Mouse (Mus musculus) kidney, adult 2 months (tissue): ENCODE measurements around the gene Kcnip4. TPM values are rescaled to one million over a fixed set of nuclear protein-coding genes. Genes with fewer than 3 reads are reported as not detected.
A peak's percentile ranks its signal among the peaks of the same experiment; 100 is the strongest.

Source experiments
- DNase-seq: peaks from one replicate; pipeline ENCODE4 v3.0.0; 2021
- H3K27ac ChIP-seq: fragments of 200-500 bp; 2 replicates; pipeline ENCODE4 v1.5.1; 2012; ENCODE audit warnings: low read depth, low read length, control low read depth, inconsistent platforms; ENCODE audit not compliant: insufficient read depth
- H3K27me3 ChIP-seq: fragments of 200-500 bp; replicated peaks from 2 replicates; pipeline ENCODE4 v1.6.1; 2012; ENCODE audit warnings: mild to moderate bottlenecking, moderate library complexity, low read length, inconsistent platforms; ENCODE audit not compliant: control insufficient read depth, insufficient read depth
- H3K36me3 ChIP-seq: fragments of 200-500 bp; 2 replicates; pipeline ENCODE4 v1.6.1; 2012; ENCODE audit warnings: mild to moderate bottlenecking, moderate library complexity, low read length, inconsistent platforms; ENCODE audit not compliant: control insufficient read depth, insufficient read depth
- H3K4me1 ChIP-seq: fragments of 200-500 bp; 2 replicates; pipeline ENCODE4 v1.6.1; 2011; ENCODE audit warnings: low read length; ENCODE audit not compliant: control insufficient read depth, insufficient read depth
- H3K4me3 ChIP-seq: fragments of 200-500 bp; 2 replicates; pipeline ENCODE4 v1.5.1; 2011; ENCODE audit warnings: mild to moderate bottlenecking, low read depth, low read length, control low read depth; ENCODE audit not compliant: insufficient read depth
- CTCF ChIP-seq: fragments of 200-500 bp; conservative IDR thresholded peaks from 2 replicates; pipeline ENCODE4 v1.5.1; 2011; ENCODE audit warnings: low read depth, mild to moderate bottlenecking, control low read depth, low read length, moderate library complexity, mixed read lengths; ENCODE audit not compliant: insufficient read depth, insufficient read length
- POLR2A ChIP-seq: fragments of 200-500 bp; IDR thresholded peaks from one replicate; pipeline ENCODE4 v1.6.1; 2011; ENCODE audit warnings: low read depth, low read length, control low read depth
- WGBS: fragments of 180-500 bp; shearing (Covaris S2); methylation state at CpG from one replicate; pipeline ENCODE4 v1.1.7; 2018; 5-methylcytosine and 5-hydroxymethylcytosine counted together
- polyA plus RNA-seq: library from polyadenylated mRNA; depleted of rRNA; stranded (reverse); fragments of >200 nt; gene quantifications from 2 replicates; pipeline ENCODE4 v1.2.3, GENCODE M21; 2012

Gene Kcnip4
- polyA plus RNA-seq, 1 experiment: 0.13 TPM

DNA sequence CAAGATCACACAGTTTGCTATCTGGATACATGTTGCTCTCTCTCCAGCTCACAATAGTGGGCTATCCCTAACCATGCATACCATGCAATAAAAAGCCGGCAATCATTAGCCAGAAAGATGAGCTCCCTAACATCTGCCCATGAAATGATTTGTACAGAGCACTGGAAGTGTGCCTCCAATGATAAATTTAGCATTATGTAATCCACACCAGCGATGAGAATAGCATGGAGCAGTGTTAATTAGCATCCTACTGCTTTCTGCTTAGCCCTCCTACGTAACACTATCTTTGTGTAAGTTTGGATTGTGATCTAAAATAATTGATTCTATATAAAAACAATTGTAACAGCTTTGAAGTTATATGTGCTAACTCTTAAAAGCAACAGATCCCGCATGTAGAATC lies 268.7 kb downstream of the Kcnip4 start:
- WGBS: 63% methylated on average over 4 of the region's 4 CpGs
- TF ChIP-seq CTCF: no peak
- no peak for TF ChIP-seq POLR2A
- no peak for DNase-seq

DNA sequence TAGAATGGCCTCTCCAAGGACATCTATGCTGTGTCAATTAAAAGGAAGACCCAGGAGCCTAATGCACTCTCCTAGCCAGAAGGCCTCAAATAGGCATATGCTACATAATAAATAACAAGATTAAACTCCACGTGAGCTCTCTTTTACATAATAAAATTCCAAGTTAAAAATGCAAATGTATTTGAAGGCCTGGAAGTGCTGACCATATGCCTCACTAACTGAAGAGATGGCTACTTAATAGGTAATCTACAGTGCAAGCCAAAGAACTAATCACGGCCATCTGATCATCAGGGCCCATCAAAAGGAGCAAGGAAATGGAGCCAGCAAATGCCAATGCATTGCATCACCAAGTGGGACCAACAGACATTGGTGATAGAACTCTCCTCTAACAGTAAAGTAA lies 277.6 kb downstream of the Kcnip4 start:
- H3K27me3 ChIP-seq: no peaks in the 10 kb centered on the region
- WGBS: 52% methylated on average over 2 of the region's 2 CpGs
- H3K4me1 ChIP-seq: no peaks in the 10 kb centered on the region
- H3K27ac ChIP-seq: no peak overlapping the region
- H3K4me3 ChIP-seq: no peak overlapping the region
- DNase-seq: no peak
- TF ChIP-seq POLR2A (no peak), CTCF (no peak)
- no peaks in the 10 kb centered on the region for H3K36me3 ChIP-seq

More for the DNA sequence above, 268.7 kb downstream of the Kcnip4 start:
- no peaks in the 10 kb centered on the region for H3K36me3 ChIP-seq
- H3K4me1 ChIP-seq: no peaks in the 10 kb centered on the region
- H3K27ac ChIP-seq: no peak overlapping the region
- H3K27me3 ChIP-seq: no peaks in the 10 kb centered on the region
- no peak overlapping the region for H3K4me3 ChIP-seq

DNA sequence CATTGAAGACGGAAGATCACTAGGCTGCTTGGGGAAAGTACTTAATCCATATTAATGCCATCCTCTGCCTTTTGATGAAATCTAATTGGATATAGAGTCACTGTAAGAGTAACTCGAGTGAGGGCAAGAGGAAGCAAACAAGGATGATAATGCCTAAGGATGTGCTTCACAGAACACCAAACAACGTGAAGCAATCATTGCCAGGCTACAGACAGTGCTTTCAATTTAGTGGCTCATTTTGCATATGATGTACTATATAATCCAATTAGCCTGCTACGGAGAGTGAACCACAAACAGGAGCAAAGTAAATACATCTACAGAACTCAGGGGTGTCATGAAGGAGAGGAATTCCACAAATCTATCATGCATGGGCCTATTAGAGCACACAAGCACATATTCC lies 280.3 kb downstream of the Kcnip4 start:
- no peak for DNase-seq
- Histone ChIP-seq H3K4me1 (no peaks in the 10 kb centered on the region), H3K27ac (no peak overlapping the region), H3K27me3 (no peaks in the 10 kb centered on the region), H3K36me3 (no peaks in the 10 kb centered on the region), H3K4me3 (no peak overlapping the region)
- WGBS: 60% methylated on average over 4 of the region's 4 CpGs
- TF ChIP-seq CTCF (no peak), POLR2A (no peak)

DNA sequence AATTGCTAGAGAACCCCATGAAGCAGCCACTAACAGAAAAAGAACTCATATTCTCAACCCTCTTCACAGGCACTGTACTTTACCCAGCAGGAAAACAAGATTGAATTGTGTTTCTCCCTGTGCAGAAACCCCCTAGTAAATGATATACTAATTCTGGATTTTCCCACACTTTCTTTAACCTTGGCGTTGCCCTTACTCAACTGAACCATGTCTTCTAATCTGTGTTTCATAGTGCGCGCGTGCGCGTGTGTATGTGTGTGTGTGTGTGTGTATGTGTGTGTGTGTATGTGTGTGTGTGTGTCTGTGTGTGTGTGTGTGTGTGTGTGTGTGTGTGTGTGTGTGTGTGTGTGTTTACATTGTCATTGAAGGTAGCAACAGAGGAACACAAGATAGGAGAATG lies 283.0 kb downstream of the Kcnip4 start:
- H3K4me3 ChIP-seq: no peak overlapping the region
- H3K36me3 ChIP-seq: no peaks in the 10 kb centered on the region
- TF ChIP-seq CTCF (no peak), POLR2A (no peak)
- no peaks in the 10 kb centered on the region for H3K4me1 ChIP-seq
- DNase-seq: peak; percentile 48
- H3K27ac ChIP-seq: no peak overlapping the region
- no peaks in the 10 kb centered on the region for H3K27me3 ChIP-seq
- 52% methylated on average over 6 of the region's 6 CpGs for WGBS

DNA sequence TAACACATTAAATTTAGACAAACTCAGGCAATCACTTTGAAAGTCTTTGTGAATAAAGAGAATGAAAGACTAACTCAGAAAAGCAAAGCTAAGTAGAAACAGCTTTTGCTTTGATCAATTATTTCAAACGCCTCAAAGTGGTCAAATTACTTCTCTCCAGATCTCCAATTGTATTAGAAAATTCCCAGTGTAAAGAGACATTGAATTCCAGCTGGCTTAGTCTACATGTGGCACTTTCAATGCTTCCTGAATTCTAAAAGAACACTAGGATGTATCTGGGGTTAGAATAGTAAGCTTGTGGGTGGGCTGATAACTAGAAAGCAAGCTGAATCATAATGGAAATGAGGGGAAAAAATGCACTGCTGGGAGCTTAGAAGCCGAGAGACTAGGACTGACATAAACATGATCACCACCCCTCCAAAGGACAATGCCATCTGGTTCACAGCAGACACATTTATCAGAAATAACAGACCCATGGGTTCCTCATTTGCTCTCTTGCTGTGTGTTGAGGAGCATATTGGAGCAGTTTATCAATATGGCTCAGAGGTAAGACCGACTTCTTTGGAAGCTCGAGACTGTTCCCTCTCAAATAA lies 323.4 kb downstream of the Kcnip4 start:
- no peak for TF ChIP-seq POLR2A
- H3K4me1 ChIP-seq: no peaks in the 10 kb centered on the region
- no peak overlapping the region for H3K4me3 ChIP-seq
- 73% methylated on average over 4 of the region's 4 CpGs for WGBS
- H3K36me3 ChIP-seq: no peaks in the 10 kb centered on the region
- no peak for DNase-seq
- H3K27me3 ChIP-seq: 0 out of 2 replicates have a peak, but pooled peaks cover 1% of the 10 kb centered on the region
- H3K27ac ChIP-seq: no peak overlapping the region

DNA sequence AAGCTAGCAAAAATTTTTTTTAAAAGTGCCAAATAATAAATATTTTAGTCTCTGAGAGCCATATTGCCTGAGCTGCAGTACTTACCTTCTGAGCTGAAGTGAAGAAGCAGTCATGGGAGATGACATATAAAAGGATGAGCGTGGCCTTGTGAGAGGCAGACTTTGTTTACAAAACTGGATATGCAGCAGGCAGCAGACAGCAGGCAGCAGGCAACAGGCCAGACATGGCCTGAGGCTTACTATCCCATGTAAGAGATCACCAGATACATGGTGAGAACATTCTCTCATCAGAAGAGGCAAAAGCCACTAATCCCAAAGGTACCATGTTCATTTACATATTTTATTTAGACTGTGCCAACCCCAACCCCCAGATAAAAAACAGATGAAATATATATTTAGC lies 336.5 kb downstream of the Kcnip4 start:
- WGBS: 74% methylated on average over 1 of the region's 1 CpGs
- no peak overlapping the region for H3K27ac ChIP-seq
- H3K4me3 ChIP-seq: no peak overlapping the region
- no peaks in the 10 kb centered on the region for H3K36me3 ChIP-seq
- no peak for DNase-seq
- H3K4me1 ChIP-seq: no peaks in the 10 kb centered on the region
- no peak for TF ChIP-seq CTCF
- TF ChIP-seq POLR2A: no peak
- H3K27me3 ChIP-seq: no peaks in the 10 kb centered on the region

DNA sequence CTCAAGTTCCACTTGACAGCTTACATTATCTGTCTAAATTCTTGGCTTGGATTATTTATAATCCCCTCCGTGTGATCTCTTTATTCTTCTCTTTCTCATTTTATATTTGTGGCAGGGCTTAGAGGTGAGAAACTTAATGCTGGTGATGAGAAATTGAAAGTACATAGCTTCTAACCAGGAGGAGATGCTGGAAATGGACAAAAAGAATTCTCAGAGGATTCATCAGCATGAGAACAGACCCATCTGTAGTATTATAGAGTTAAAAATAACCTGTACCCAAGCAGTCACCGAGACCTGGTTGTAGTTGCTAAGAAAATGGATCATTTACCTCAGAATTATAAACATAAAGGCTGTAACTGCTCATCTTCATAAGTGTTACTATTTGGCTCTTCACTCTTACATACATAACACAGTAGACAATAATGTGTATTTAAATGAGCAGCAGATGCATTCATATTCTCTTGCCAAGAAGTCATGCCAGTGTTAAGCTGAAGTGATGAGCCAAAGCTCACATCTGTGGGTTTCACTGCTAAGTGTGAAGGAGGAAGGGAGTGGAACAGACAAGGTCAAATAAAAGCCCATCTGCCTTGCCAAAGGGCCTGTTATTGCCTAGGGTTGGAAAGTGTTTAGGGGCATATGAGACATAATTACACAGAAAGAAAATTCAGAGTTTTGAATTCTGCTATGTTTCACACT lies 374.4 kb downstream of the Kcnip4 start:
- Histone ChIP-seq H3K4me3 (no peak overlapping the region), H3K27me3 (no peaks in the 10 kb centered on the region), H3K4me1 (no peaks in the 10 kb centered on the region), H3K27ac (no peak overlapping the region), H3K36me3 (no peaks in the 10 kb centered on the region)
- DNase-seq: no peak
- no peak for TF ChIP-seq POLR2A
- WGBS: 72% methylated on average over 2 of the region's 2 CpGs
